Mouse (Mus musculus) hindbrain, embryonic 13.5 days (tissue): ENCODE results near the gene Sypl2. TPM values are rescaled to one million over a fixed set of nuclear protein-coding genes. Genes with fewer than 3 reads are reported as not detected.

ENCODE experiments used
- ATAC-seq: fragments of 200-750 bp; cut with Nextera tagmentation; 2 replicates; pipeline ENCODE4 v1.8.0; 2017; ENCODE audit warnings: moderate TSS enrichment; ENCODE audit not compliant: low FRiP score
- H3K27ac ChIP-seq: fragments of 300-500 bp; sonication (generic); 2 replicates; pipeline ENCODE4 v1.5.1; 2015; ENCODE audit warnings: inconsistent platforms, mild to moderate bottlenecking, moderate library complexity
- H3K27me3 ChIP-seq: fragments of 300-500 bp; sonication (generic); 2 replicates; pipeline ENCODE4 v1.6.1; 2015; ENCODE audit warnings: mild to moderate bottlenecking, inconsistent platforms
- H3K36me3 ChIP-seq: fragments of 300-500 bp; sonication (generic); 2 replicates; pipeline ENCODE4 v1.6.1; 2015; ENCODE audit warnings: mild to moderate bottlenecking, inconsistent platforms
- H3K4me1 ChIP-seq: fragments of 300-500 bp; sonication (generic); replicated peaks from 2 replicates; pipeline ENCODE4 v1.6.1; 2015; ENCODE audit warnings: inconsistent platforms
- H3K4me2 ChIP-seq: fragments of 300-500 bp; sonication (generic); 2 replicates; pipeline ENCODE4 v1.6.1; 2015; ENCODE audit warnings: inconsistent platforms, mild to moderate bottlenecking, moderate library complexity
- H3K4me3 ChIP-seq: fragments of 300-500 bp; sonication (generic); 2 replicates; pipeline ENCODE4 v1.5.1; 2015; ENCODE audit warnings: mild to moderate bottlenecking, inconsistent platforms
- H3K9ac ChIP-seq: fragments of 300-500 bp; sonication (generic); 2 replicates; pipeline ENCODE4 v1.6.1; 2015; ENCODE audit warnings: mild to moderate bottlenecking, inconsistent platforms
- H3K9me3 ChIP-seq: fragments of 300-500 bp; sonication (generic); 2 replicates; pipeline ENCODE4 v1.6.1; 2016; ENCODE audit warnings: inconsistent platforms
- WGBS: fragments of 180-500 bp; shearing (Covaris S2); methylation state at CpG from one replicate; pipeline ENCODE4 v1.1.7; 2015; 5-methylcytosine and 5-hydroxymethylcytosine counted together
- polyA plus RNA-seq: library from polyadenylated mRNA; unstranded; fragments of >200 nt; fragmentation: Nextera tagmentation; extraction: Ambion mirVana; gene quantifications from 2 replicates; pipeline ENCODE4 v1.2.1, GENCODE M21; 2015

Sypl2 gene
- polyA plus RNA-seq, 1 experiment from 2014 or later, result 0.34 TPM

DNA sequence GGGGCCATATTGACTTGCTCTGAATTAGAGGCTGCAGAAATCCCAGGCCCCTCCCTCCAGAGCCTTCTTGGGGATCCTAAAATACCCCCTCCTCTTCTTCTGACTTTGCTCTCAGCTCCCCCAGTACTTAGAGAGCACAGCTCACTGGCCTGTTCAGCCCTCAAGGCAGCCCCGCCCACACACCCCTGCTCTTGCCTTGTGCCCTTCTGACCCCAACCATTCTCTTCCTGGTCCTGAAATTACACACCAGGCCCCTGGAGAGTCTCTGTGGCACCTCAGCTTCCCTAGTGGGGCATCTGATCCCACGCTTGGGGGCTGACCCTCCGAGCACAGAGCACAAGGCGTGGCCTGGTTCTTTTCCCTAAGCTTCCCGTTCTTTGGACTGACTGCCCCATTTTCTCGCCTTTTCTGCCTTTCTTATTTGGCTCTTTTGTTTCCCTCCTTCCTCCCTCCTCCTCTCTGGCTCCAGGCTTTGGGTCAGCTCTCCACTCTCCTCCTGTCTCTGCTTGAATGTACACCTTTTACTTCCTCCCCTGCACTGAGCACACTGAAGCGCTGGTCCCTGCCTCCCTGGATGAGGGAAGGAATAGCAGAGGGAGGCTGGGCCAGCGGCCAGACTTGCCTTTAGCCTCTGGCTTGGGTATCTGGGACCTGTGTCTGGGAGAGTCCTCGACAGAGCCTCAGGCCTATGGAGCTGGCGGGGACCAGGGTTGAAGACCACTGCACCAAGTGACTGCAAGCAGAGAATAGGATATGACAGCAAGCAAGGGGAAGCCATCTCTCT lies 60.7 kb downstream of the Sypl2 start:
- Histone ChIP-seq H3K4me3 (no peak overlapping the region), H3K9me3 (no peaks in the 10 kb centered on the region), H3K36me3 (no peaks in the 10 kb centered on the region), H3K4me1 (peaks cover 50% of the 10 kb centered on the region), H3K9ac (peak overlapping the region; percentile 51; the same call in 1 of the 2 replicates), H3K4me2 (no peak overlapping the region; the same call in 1 of the 2 replicates), H3K27me3 (0 out of 2 replicates have a peak, but pooled peaks cover 5% of the 10 kb centered on the region), H3K27ac (peak overlapping the region; percentile 93)
- ATAC-seq, result peak; percentile 41
- WGBS, result 14% methylated on average over 10 of the region's 10 CpGs

GRCm38 (mm10) chr3:108164807-108165206 lies 61.6 kb downstream of the Sypl2 start:
- peaks cover 50% of the 10 kb centered on the region for H3K4me1 ChIP-seq
- H3K9ac ChIP-seq, result peak overlapping the region; percentile 59; the same call in 1 of the 2 replicates

DNA sequence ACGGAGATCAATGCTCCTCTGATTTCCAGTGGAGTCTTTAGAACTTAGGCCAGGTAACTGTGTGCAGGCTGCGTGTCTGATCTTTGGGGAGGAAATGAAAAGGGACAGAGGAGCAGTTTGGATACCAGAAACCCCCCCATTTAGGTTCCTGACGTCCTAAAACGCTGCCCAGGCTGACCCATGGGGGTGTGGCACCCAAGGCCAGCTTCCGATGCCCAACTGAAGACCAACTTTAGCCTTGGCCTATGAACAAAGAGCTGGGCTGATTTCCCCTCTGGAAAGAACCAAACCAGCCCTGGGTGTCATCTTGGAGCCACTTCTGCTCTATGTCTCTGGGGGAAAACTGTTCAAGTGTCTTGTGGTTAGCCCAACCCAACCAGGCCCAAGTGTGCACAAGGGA lies 62.4 kb downstream of the Sypl2 start:
- H3K27ac ChIP-seq, result no peak overlapping the region
- H3K27me3 ChIP-seq, result 0 out of 2 replicates have a peak, but pooled peaks cover 5% of the 10 kb centered on the region
- H3K4me2 ChIP-seq, result no peak overlapping the region
- no peaks in the 10 kb centered on the region for H3K9me3 ChIP-seq
- H3K4me3 ChIP-seq, result no peak overlapping the region
- 72% methylated on average over 5 of the region's 5 CpGs for WGBS
- no peak for ATAC-seq
- H3K36me3 ChIP-seq, result no peaks in the 10 kb centered on the region
- no peak overlapping the region for H3K9ac ChIP-seq
- peaks cover 48% of the 10 kb centered on the region for H3K4me1 ChIP-seq

More at GRCm38 (mm10) chr3:108164807-108165206, 61.6 kb downstream of the Sypl2 start:
- peak; percentile 61 for ATAC-seq
- H3K27ac ChIP-seq, result peak overlapping the region; percentile 93
- WGBS, result 15% methylated on average over 9 of the region's 9 CpGs
- peak overlapping the region; percentile 50 for H3K4me2 ChIP-seq
- 0 out of 2 replicates have a peak, but pooled peaks cover 5% of the 10 kb centered on the region for H3K27me3 ChIP-seq
- H3K36me3 ChIP-seq, result no peaks in the 10 kb centered on the region
- H3K9me3 ChIP-seq, result no peaks in the 10 kb centered on the region
- H3K4me3 ChIP-seq, result peak overlapping the region; percentile 22

Other genes with a start within 250 kb of the Sypl2 start
- gene Gstm2, start 240.2 kb downstream of the Sypl2 start, polyA plus RNA-seq, result 10.0 and 10.9 TPM in 2 replicates
- gene Gstm1, start 208.7 kb downstream of the Sypl2 start, polyA plus RNA-seq, result 53.7 and 54.2 TPM in 2 replicates
- gene Gstm4, start 181.8 kb downstream of the Sypl2 start, polyA plus RNA-seq, result 15.2 and 15.4 TPM in 2 replicates
- gene Ampd2, start 140.0 kb downstream of the Sypl2 start, polyA plus RNA-seq, result 50.9 and 52.4 TPM in 2 replicates
- gene Gnat2, start 133.9 kb downstream of the Sypl2 start, polyA plus RNA-seq, result 0.10 and 0.43 TPM in 2 replicates
- gene Gnai3, start 80.5 kb downstream of the Sypl2 start, polyA plus RNA-seq, result 146 and 148 TPM in 2 replicates
- 3.0 and 3.5 TPM in 2 replicates for gene Gpr61, start 71.8 kb downstream of the Sypl2 start, polyA plus RNA-seq
- 12.0 and 13.8 TPM in 2 replicates for gene Amigo1, start 40.3 kb downstream of the Sypl2 start, polyA plus RNA-seq
- 3.5 and 4.3 TPM in 2 replicates for gene Cyb561d1, start 25.4 kb downstream of the Sypl2 start, polyA plus RNA-seq
- gene Atxn7l2, start 15.7 kb downstream of the Sypl2 start, polyA plus RNA-seq, result 26.2 and 27.1 TPM in 2 replicates
- 233 and 239 TPM in 2 replicates for gene Psma5, start 30.3 kb upstream of the Sypl2 start, polyA plus RNA-seq
- gene Sort1, start 57.4 kb upstream of the Sypl2 start, polyA plus RNA-seq, result 14.7 and 15.9 TPM in 2 replicates
- 0.13 and 0.21 TPM in 2 replicates for gene Mybphl, start 138.3 kb upstream of the Sypl2 start, polyA plus RNA-seq
- gene Psrc1, start 157.2 kb upstream of the Sypl2 start, polyA plus RNA-seq, result 13.8 and 13.9 TPM in 2 replicates
- 50.5 and 58.0 TPM in 2 replicates for gene Celsr2, start 188.9 kb upstream of the Sypl2 start, polyA plus RNA-seq
- gene Sars, start 218.6 kb upstream of the Sypl2 start, polyA plus RNA-seq, result 220 and 230 TPM in 2 replicates